Mouse (Mus musculus) hindbrain, postnatal 0 days (tissue): Measurements from ENCODE around the gene Dpp6. TPM values are rescaled to one million over a fixed set of nuclear protein-coding genes. Genes with fewer than 3 reads are reported as not detected.

Experiments used
- ATAC-seq: fragments of 200-750 bp; cut with Nextera tagmentation; 2 replicates; pipeline ENCODE4 v1.8.0; 2017; ENCODE audit warnings: mild to moderate bottlenecking, moderate TSS enrichment, moderate library complexity
- DNase-seq: peaks from one replicate; pipeline ENCODE4 v3.0.0-alpha.2; 2015; ENCODE audit warnings: low spot score
- H3K27ac ChIP-seq: fragments of 300-500 bp; sonication (generic); 2 replicates; pipeline ENCODE4 v1.5.1; 2014; ENCODE audit warnings: mild to moderate bottlenecking
- H3K27me3 ChIP-seq: fragments of 300-500 bp; sonication (generic); 2 replicates; pipeline ENCODE4 v1.6.1; 2014; ENCODE audit warnings: low read length, mixed read lengths; ENCODE audit not compliant: insufficient read depth
- H3K36me3 ChIP-seq: fragments of 300-500 bp; sonication (generic); 2 replicates; pipeline ENCODE4 v1.6.1; 2014; ENCODE audit warnings: low read length, mixed read lengths; ENCODE audit not compliant: insufficient read depth
- H3K4me1 ChIP-seq: fragments of 300-500 bp; sonication (generic); 2 replicates; pipeline ENCODE4 v1.6.1; 2014; ENCODE audit warnings: antibody characterized with exemption, low read length, mixed read lengths; ENCODE audit not compliant: insufficient read depth
- H3K4me2 ChIP-seq: fragments of 300-500 bp; sonication (generic); 2 replicates; pipeline ENCODE4 v1.6.1; 2014; ENCODE audit warnings: low read depth, mild to moderate bottlenecking, low read length, moderate library complexity, mixed read lengths
- H3K4me3 ChIP-seq: fragments of 300-500 bp; sonication (generic); 2 replicates; pipeline ENCODE4 v1.5.1; 2014; ENCODE audit warnings: low read length
- H3K9ac ChIP-seq: fragments of 300-500 bp; sonication (generic); replicated peaks from 2 replicates; pipeline ENCODE4 v1.6.1; 2014; ENCODE audit warnings: mild to moderate bottlenecking, low read length, moderate library complexity, mixed read lengths
- H3K9me3 ChIP-seq: fragments of 300-500 bp; sonication (generic); 2 replicates; pipeline ENCODE4 v1.6.1; 2016; ENCODE audit warnings: low read length, mixed read lengths
- CTCF ChIP-seq: IDR thresholded peaks from 2 replicates; pipeline ENCODE4 v1.5.1; 2016; ENCODE audit warnings: antibody characterized with exemption, control low read depth, low read depth
- WGBS: fragments of 180-500 bp; shearing (Covaris S2); extraction: QIAGEN DNeasy Blood & Tissue Kit; methylation state at CpG from one replicate; pipeline ENCODE4 v1.1.7; 2014; 5-methylcytosine and 5-hydroxymethylcytosine counted together
- polyA plus RNA-seq: library from polyadenylated mRNA; unstranded; fragments of >200 nt; fragmentation: Nextera tagmentation; extraction: Ambion mirVana; gene quantifications from 2 replicates; pipeline ENCODE4 v1.2.1, GENCODE M21; 2015
- total RNA-seq: library from RNA; depleted of rRNA; stranded (reverse); fragments of >200 nt; gene quantifications from 2 replicates; pipeline ENCODE4 v1.2.3, GENCODE M21; 2014

Gene Dpp6
- total and polyA plus RNA-seq, 2 experiments from 2014 or later, result 81.1 to 154 TPM

DNA sequence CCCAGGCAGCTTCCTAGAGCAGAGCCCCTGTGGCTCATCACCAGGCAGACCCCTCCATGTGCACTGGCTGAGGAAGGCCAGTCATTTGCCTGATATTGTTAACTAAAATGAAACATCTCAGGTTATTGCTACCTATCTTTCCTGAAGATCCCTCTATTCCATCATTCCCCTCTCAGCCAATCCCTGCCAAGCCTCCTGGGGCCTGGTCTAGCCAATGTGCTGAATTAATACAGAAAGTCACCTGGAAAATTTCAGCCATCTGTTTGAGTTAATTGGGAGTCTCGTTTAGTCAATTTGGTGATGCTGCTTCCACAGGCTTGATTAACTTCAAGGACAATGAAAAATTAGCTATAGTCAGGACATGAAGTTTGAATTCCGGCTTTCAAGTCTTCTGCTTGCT, 818.9 kb downstream of the Dpp6 start:
- Histone ChIP-seq H3K4me3 (no peak overlapping the region), H3K36me3 (peaks cover 15% of the 10 kb centered on the region; the same call in 1 of the 2 replicates), H3K4me1 (no peaks in the 10 kb centered on the region), H3K9me3 (no peaks in the 10 kb centered on the region), H3K9ac (no peak overlapping the region), H3K4me2 (no peak overlapping the region), H3K27ac (no peak overlapping the region), H3K27me3 (no peaks in the 10 kb centered on the region)
- no peak for ATAC-seq
- WGBS, result 60% methylated on average over 2 of the region's 2 CpGs
- peak; percentile 48 for DNase-seq
- TF ChIP-seq CTCF, result no peak

DNA sequence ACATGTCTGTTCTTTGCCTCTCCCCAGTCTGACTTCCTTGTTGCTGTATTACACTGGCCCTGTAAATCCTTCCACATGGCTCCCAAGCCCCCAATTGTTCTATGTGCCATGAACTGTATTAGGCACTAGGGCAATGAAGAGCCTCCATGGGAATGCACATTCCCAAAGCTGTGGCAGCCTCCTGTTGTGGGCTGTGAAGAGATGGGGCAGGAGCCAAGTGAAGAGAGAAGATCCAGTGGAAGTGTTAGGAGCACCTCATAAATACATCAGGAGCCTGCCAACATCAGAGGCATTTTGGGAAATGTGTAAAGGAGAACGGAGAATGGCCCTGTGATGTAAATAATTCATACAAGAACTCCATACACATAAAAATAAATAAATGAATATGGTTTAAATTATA, 824.9 kb downstream of the Dpp6 start:
- TF ChIP-seq CTCF, result no peak
- no peak for DNase-seq
- H3K36me3 ChIP-seq, result no peaks in the 10 kb centered on the region; the same call in 1 of the 2 replicates

DNA sequence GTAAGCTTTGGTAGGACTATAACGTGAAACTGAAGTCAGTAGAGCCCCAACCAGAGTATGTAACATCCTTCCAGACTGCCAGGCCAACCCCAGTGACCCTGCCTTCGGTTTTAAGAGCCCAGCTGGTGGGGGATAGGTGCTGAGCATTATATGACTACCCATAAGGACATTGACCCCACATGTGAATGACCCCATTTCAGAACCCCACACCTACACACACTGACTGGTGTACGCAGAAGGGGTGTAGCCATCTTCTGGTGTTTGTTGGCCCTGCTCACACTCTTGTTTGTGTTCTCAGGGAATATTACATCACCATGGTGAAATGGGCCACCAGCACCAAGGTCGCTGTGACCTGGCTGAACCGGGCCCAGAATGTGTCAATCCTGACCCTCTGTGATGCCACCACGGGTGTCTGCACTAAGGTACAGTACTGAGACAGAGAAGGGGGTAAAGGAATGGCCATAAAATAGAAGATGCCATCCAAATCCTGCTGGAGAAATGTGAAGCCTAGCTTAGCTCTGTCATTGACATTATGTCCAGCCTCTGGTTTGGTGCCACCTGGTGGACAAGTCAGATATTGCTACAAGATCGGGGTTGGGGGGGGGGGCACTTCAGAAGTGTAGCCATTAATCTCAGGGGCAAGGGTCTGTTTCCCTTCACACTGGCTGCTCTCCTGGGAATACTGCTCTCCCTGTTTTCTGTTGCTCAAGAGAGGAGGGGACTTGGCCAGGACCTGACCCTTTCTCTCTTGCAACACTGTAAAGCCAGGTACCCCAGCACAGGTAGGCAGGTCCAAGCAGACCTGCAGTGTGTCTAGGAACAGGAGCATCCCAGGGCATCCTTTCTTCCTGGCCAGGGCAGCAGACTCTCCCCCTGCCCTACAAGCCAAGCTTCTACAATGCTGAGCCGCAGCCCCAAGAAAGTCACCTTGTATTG, 835.1 kb downstream of the Dpp6 start:
- Histone ChIP-seq H3K27ac (no peak overlapping the region), H3K4me2 (no peak overlapping the region), H3K4me3 (no peak overlapping the region), H3K36me3 (peaks cover 9% of the 10 kb centered on the region), H3K27me3 (no peaks in the 10 kb centered on the region), H3K9ac (no peak overlapping the region), H3K4me1 (no peaks in the 10 kb centered on the region), H3K9me3 (no peaks in the 10 kb centered on the region)
- peak; percentile 70 for DNase-seq
- peak; percentile 89 for TF ChIP-seq CTCF
- ATAC-seq, result peak; percentile 63
- 59% methylated on average over 8 of the region's 8 CpGs for WGBS

More for the DNA sequence above, 824.9 kb downstream of the Dpp6 start:
- Histone ChIP-seq H3K27me3 (no peaks in the 10 kb centered on the region), H3K27ac (no peak overlapping the region), H3K9me3 (no peaks in the 10 kb centered on the region), H3K4me1 (no peaks in the 10 kb centered on the region), H3K4me3 (no peak overlapping the region), H3K4me2 (no peak overlapping the region), H3K9ac (no peak overlapping the region)
- no peak for ATAC-seq
- 88% methylated on average over 1 of the region's 1 CpGs for WGBS

DNA sequence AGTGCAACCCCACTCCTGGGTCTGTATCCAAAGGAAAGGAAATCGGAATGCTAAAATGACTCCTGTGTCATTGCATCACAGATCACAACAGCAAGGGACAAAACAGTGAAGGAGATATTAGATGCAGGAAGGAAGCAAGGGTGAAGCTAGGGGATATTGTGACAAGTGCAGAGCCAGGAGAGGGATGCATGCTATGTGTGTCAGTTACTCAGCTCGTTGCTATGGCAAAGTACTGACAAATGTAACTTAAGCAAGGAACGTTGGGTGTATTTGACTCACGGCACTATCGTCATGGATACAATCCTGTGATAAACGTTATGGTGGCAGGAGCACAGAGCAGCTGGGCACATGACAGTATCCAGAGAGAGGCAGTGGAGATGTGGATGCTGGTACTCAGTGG, 839.1 kb downstream of the Dpp6 start:
- no peak overlapping the region for H3K4me2 ChIP-seq
- 45% methylated on average over 6 of the region's 6 CpGs for WGBS
- H3K9me3 ChIP-seq, result no peaks in the 10 kb centered on the region
- H3K36me3 ChIP-seq, result peaks cover 9% of the 10 kb centered on the region
- H3K4me3 ChIP-seq, result no peak overlapping the region
- H3K27me3 ChIP-seq, result no peaks in the 10 kb centered on the region
- ATAC-seq (no peak), DNase-seq (no peak)
- H3K9ac ChIP-seq, result no peak overlapping the region
- TF ChIP-seq CTCF, result no peak
- no peak overlapping the region for H3K27ac ChIP-seq
- no peaks in the 10 kb centered on the region for H3K4me1 ChIP-seq

DNA sequence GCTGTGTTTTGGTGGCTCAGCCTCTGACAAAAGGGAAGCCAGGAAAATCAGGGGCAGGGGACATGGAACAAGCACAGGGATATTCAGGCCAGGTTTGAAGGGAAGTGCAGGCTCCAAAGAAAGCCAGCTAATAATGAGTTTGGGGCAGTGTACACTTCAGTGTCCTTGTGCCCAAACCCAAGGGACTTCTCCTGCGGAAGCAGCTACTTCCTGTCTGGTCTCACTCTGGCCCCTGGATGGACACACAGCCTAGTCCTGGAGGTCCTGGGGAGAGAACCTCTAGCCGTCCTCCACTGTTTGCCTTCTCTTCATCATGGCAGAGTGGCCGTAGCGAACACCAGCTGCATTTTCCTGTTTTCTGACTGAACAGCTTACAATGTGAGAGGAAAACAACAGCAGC, 840.7 kb downstream of the Dpp6 start:
- H3K4me1 ChIP-seq, result no peaks in the 10 kb centered on the region
- H3K36me3 ChIP-seq, result peaks cover 9% of the 10 kb centered on the region
- no peak overlapping the region for H3K4me3 ChIP-seq
- no peaks in the 10 kb centered on the region for H3K9me3 ChIP-seq
- H3K9ac ChIP-seq, result no peak overlapping the region
- WGBS, result 70% methylated on average over 4 of the region's 4 CpGs
- DNase-seq (no peak), ATAC-seq (no peak)
- no peak overlapping the region for H3K4me2 ChIP-seq
- H3K27me3 ChIP-seq, result no peaks in the 10 kb centered on the region
- H3K27ac ChIP-seq, result no peak overlapping the region
- TF ChIP-seq CTCF, result no peak

DNA sequence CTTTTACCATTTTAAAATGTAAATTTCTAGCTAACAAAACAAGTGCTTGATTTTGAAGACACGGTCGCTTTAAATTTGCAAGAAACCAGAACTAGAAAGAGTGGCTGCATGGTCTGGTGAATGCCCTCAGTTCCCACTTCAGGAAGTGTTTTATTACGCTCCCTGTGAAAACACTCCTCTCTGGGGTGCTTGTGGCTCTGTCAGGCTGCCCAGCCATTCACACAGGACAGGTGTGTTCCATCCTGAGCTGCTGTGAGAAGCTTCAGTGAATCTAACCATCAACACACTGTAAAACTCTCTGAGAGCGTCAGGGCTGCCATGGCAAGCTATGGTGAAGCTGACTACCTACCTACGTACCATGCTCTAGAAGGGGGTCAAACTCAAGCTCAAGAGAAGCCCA, 841.2 kb downstream of the Dpp6 start:
- H3K27ac ChIP-seq, result no peak overlapping the region
- no peak for TF ChIP-seq CTCF
- H3K9ac ChIP-seq, result no peak overlapping the region
- no peak for ATAC-seq
- H3K4me1 ChIP-seq, result no peaks in the 10 kb centered on the region
- peaks cover 11% of the 10 kb centered on the region for H3K36me3 ChIP-seq
- H3K4me3 ChIP-seq, result no peak overlapping the region
- WGBS, result 85% methylated on average over 5 of the region's 5 CpGs
- H3K27me3 ChIP-seq, result no peaks in the 10 kb centered on the region
- no peaks in the 10 kb centered on the region for H3K9me3 ChIP-seq
- no peak overlapping the region for H3K4me2 ChIP-seq
- DNase-seq, result no peak

DNA sequence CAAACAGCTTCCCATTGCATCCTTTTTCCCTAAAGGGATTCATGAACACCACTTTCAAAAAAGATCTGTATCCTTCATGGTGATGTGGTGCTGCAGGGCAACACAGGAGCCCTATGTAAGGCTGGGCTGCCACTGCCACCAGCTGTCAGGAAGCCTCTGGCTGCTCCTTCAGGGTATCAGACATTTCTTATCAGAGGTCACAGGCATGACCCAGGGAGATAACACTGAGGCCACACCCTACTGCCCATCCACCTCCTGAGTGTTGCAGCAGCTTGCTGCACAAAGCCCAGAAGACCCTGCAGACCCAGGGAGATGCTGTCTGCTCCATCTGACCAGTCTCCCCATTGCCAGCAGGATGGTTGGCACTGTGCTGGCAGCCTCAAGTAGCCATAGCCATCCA, 841.6 kb downstream of the Dpp6 start:
- no peaks in the 10 kb centered on the region for H3K4me1 ChIP-seq
- DNase-seq (no peak), ATAC-seq (no peak)
- no peak for TF ChIP-seq CTCF
- no peak overlapping the region for H3K27ac ChIP-seq
- H3K9me3 ChIP-seq, result no peaks in the 10 kb centered on the region
- no peak overlapping the region for H3K4me2 ChIP-seq
- H3K27me3 ChIP-seq, result no peaks in the 10 kb centered on the region
- H3K36me3 ChIP-seq, result peaks cover 12% of the 10 kb centered on the region
- no peak overlapping the region for H3K9ac ChIP-seq
- H3K4me3 ChIP-seq, result no peak overlapping the region
